Mouse (Mus musculus): ENCODE results near the gene Lrrc8b. TPM values are rescaled to one million over a fixed set of nuclear protein-coding genes. Genes with fewer than 3 reads are reported as not detected.

Gene Lrrc8b
- polyA plus RNA-seq, 1 experiment, result 12.4 TPM

DNA sequence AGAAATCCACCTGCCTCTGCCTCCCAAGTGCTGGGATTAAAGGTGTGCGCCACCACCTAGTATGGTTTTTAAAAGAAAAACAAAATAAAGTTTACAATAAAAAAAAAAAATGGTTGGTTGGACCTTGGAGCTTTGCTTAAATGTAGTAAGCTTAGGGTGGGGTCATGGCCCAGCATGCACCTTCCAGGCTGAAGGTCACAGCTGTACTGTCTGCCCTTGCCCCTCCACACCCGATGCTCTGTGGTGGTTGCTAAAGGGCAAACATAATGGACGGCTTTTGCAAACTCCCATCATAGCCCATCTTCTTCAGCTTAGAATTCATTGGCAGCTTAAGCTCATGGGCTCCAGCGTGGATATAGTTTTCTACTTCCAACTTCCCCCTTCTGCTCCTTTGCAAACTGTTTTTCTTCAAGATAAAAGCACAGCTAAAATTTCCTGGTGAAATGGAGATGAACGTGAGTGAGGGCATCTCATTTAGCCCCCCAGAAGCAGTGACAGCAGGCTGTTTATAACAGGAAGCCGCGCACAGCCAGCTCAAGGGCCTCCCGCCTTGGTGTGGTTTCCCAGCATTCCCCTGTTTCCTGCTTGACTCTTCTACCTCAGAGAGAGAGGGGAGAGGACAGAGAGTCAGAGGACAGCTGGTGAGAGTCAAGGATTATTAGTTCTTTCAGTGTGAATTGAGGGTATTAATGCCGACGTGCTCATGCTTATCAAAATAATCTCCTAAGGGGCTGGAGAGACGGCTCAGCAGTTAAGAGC is 27.7 kb downstream of the Lrrc8b start:
- TF ChIP-seq POLR2A (IDR thresholded peaks at IDR 0.05; ENCODE audit: low read depth, low read length) (no peak), CTCF (IDR thresholded peaks at IDR 0.05; ENCODE audit: borderline replicate concordance, insufficient read depth, low read length) (no peak)
- H3K27ac ChIP-seq (ENCODE audit: insufficient read depth, low read length), result no peak overlapping the region
- no peaks in the 10 kb centered on the region for H3K4me1 ChIP-seq (ENCODE audit: control insufficient read depth, insufficient read depth, low read length)
- H3K4me3 ChIP-seq (ENCODE audit: insufficient read depth, low read length), result no peak overlapping the region

DNA sequence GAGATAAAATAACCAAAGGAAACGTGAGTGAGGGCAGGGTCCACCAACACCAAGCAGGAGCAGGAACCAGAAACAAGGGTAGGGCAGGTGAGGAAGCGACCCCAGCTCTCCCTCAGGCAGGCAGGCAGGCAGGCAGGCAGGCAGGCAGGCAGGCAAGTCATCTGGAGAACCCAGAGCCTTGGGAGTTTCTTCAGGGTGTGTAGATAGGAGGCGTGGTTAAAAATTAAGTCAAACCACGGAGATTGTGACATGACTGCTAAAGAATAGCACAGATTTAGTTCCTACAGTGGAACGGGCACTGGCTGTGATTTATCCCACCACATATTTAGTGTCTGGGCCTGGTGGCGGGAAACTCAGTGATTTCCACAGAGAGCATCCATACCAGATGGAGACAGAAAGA is 30.1 kb downstream of the Lrrc8b start:
- Histone ChIP-seq H3K4me3 (ENCODE audit: insufficient read depth, low read length) (no peak overlapping the region), H3K4me1 (ENCODE audit: control insufficient read depth, insufficient read depth, low read length) (no peaks in the 10 kb centered on the region), H3K27ac (ENCODE audit: insufficient read depth, low read length) (no peak overlapping the region)
- TF ChIP-seq POLR2A (IDR thresholded peaks at IDR 0.05; ENCODE audit: low read depth, low read length) (no peak), CTCF (IDR thresholded peaks at IDR 0.05; ENCODE audit: borderline replicate concordance, insufficient read depth, low read length) (no peak)

DNA sequence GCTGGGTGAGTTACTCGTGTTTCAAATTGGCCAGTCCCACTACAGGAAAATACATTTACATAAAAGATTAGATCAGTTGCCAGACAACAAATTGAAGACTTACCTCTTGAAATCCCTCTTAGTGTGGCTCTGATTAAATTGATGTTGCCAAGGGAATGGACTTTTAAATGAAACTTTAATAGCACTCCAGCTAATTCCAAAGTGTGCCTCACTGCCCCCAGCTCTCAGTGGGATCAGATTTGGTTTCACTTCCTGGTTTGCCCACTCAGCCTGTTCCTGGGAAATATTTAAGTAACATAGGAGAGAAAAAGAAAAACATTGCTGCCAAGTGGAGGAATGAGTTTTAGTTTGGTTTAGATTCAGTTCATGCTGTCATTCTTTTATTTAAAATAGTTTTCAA is 38.5 kb downstream of the Lrrc8b start:
- TF ChIP-seq POLR2A (IDR thresholded peaks at IDR 0.05; ENCODE audit: low read depth, low read length) (no peak), CTCF (IDR thresholded peaks at IDR 0.05; ENCODE audit: borderline replicate concordance, insufficient read depth, low read length) (no peak)
- Histone ChIP-seq H3K4me1 (ENCODE audit: control insufficient read depth, insufficient read depth, low read length) (no peaks in the 10 kb centered on the region), H3K4me3 (ENCODE audit: insufficient read depth, low read length) (no peak overlapping the region), H3K27ac (ENCODE audit: insufficient read depth, low read length) (no peak overlapping the region)

- no peaks in the 10 kb centered on the region for H3K4me1 ChIP-seq (ENCODE audit: control insufficient read depth, insufficient read depth, low read length)
- no peak for TF ChIP-seq POLR2A (IDR thresholded peaks at IDR 0.05; ENCODE audit: low read depth, low read length)
- TF ChIP-seq CTCF (IDR thresholded peaks at IDR 0.05; ENCODE audit: borderline replicate concordance, insufficient read depth, low read length), result no peak
- no peak overlapping the region for H3K27ac ChIP-seq (ENCODE audit: insufficient read depth, low read length)
- no peak overlapping the region for H3K4me3 ChIP-seq (ENCODE audit: insufficient read depth, low read length)
Measured at GRCm38 (mm10) chr5:105459077-105459476, 43.5 kb downstream of the Lrrc8b start.

- Histone ChIP-seq H3K27ac (ENCODE audit: insufficient read depth, low read length) (no peak overlapping the region), H3K4me3 (ENCODE audit: insufficient read depth, low read length) (no peak overlapping the region), H3K4me1 (ENCODE audit: control insufficient read depth, insufficient read depth, low read length) (no peaks in the 10 kb centered on the region)
- TF ChIP-seq CTCF (IDR thresholded peaks at IDR 0.05; ENCODE audit: borderline replicate concordance, insufficient read depth, low read length), result no peak
Measured at GRCm38 (mm10) chr5:105460551-105460950, 45.0 kb downstream of the Lrrc8b start.

DNA sequence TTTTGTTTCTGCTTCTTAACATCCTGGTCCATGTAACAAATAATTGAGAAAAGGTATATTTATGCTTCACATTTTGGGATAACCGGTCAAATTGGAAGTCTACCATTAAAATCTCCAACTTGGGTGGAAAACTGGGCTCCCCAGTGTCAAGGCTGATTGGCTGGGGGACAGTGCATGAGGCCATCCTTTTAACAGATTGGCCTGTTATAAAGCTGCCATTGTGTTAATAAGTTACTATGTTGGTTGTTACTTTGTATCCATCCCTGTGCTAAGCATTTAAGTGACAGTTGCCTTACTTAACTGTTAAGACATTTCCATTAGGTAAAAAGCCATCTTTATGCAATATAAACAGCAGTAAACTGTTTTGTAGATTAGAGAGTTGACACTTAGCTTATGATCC is 45.5 kb downstream of the Lrrc8b start:
- no peak overlapping the region for H3K4me3 ChIP-seq (ENCODE audit: insufficient read depth, low read length)
- TF ChIP-seq POLR2A (IDR thresholded peaks at IDR 0.05; ENCODE audit: low read depth, low read length) (no peak), CTCF (IDR thresholded peaks at IDR 0.05; ENCODE audit: borderline replicate concordance, insufficient read depth, low read length) (no peak)
- no peak overlapping the region for H3K27ac ChIP-seq (ENCODE audit: insufficient read depth, low read length)
- no peaks in the 10 kb centered on the region for H3K4me1 ChIP-seq (ENCODE audit: control insufficient read depth, insufficient read depth, low read length)

DNA sequence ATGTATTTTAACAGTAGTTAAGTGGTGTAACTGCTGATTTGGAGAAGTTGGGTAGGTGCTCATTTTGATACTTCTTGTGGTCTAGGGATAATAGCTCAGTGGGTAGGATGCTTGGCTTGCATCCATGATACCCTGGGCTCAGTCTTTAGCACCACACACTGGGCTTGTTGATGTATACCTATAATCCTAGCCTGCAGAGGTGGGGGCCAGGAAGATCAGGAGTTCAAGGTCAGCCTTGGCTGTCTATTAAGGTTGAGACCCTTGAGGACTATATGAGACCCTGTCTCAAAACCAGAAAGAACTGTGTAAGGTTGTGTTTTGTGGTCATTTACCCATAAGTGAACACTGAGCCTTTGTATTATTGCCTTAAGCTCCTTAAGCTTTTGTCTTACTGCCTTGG is 49.1 kb downstream of the Lrrc8b start:
- no peak for TF ChIP-seq CTCF (IDR thresholded peaks at IDR 0.05; ENCODE audit: borderline replicate concordance, insufficient read depth, low read length)
- TF ChIP-seq POLR2A (IDR thresholded peaks at IDR 0.05; ENCODE audit: low read depth, low read length), result no peak
- H3K4me1 ChIP-seq (ENCODE audit: control insufficient read depth, insufficient read depth, low read length), result no peaks in the 10 kb centered on the region

DNA sequence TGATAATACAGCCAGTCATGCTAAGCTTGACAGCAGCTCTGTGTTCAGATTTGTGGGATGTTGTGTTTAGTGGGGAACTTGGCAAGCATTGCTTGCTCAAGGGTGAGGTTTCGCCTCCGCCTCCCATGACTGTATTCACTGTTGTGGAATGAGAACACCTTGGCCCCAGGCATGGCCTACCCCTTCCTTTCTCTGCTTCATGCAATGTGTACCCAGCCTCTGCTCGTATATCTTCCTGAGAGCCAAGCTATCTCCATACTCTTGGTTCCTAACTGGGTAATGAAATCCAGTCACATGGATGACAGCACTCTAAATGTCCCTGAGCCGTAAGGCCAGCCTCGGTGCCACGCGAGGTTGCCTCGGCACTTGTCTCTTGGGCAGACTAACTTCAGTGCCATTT is 50.0 kb downstream of the Lrrc8b start:
- TF ChIP-seq POLR2A (IDR thresholded peaks at IDR 0.05; ENCODE audit: low read depth, low read length), result no peak
- TF ChIP-seq CTCF (IDR thresholded peaks at IDR 0.05; ENCODE audit: borderline replicate concordance, insufficient read depth, low read length), result no peak
- H3K4me1 ChIP-seq (ENCODE audit: control insufficient read depth, insufficient read depth, low read length), result no peaks in the 10 kb centered on the region
- no peak overlapping the region for H3K27ac ChIP-seq (ENCODE audit: insufficient read depth, low read length)
- no peak overlapping the region for H3K4me3 ChIP-seq (ENCODE audit: insufficient read depth, low read length)

More for the DNA sequence above, 49.1 kb downstream of the Lrrc8b start:
- Histone ChIP-seq H3K27ac (ENCODE audit: insufficient read depth, low read length) (no peak overlapping the region), H3K4me3 (ENCODE audit: insufficient read depth, low read length) (no peak overlapping the region)

GRCm38 (mm10) chr5:105466471-105466902 is 50.9 kb downstream of the Lrrc8b start:
- no peak overlapping the region for H3K27ac ChIP-seq (ENCODE audit: insufficient read depth, low read length)
- no peak for TF ChIP-seq POLR2A (IDR thresholded peaks at IDR 0.05; ENCODE audit: low read depth, low read length)
- no peak for TF ChIP-seq CTCF (IDR thresholded peaks at IDR 0.05; ENCODE audit: borderline replicate concordance, insufficient read depth, low read length)
- H3K4me1 ChIP-seq (ENCODE audit: control insufficient read depth, insufficient read depth, low read length), result no peaks in the 10 kb centered on the region
- H3K4me3 ChIP-seq (ENCODE audit: insufficient read depth, low read length), result no peak overlapping the region

GRCm38 (mm10) chr5:105467271-105467670 is 51.7 kb downstream of the Lrrc8b start:
- H3K4me3 ChIP-seq (ENCODE audit: insufficient read depth, low read length), result no peak overlapping the region
- H3K27ac ChIP-seq (ENCODE audit: insufficient read depth, low read length), result no peak overlapping the region
- no peaks in the 10 kb centered on the region for H3K4me1 ChIP-seq (ENCODE audit: control insufficient read depth, insufficient read depth, low read length)
- TF ChIP-seq CTCF (IDR thresholded peaks at IDR 0.05; ENCODE audit: borderline replicate concordance, insufficient read depth, low read length) (no peak), POLR2A (IDR thresholded peaks at IDR 0.05; ENCODE audit: low read depth, low read length) (no peak)

Data from embryonic fibroblast, embryonic 13.5 days (primary cell).